Mouse (Mus musculus): ENCODE results near the gene Pcgf5.
A peak's percentile ranks its signal among the peaks of the same experiment; 100 is the strongest.

Pcgf5 gene

DNA sequence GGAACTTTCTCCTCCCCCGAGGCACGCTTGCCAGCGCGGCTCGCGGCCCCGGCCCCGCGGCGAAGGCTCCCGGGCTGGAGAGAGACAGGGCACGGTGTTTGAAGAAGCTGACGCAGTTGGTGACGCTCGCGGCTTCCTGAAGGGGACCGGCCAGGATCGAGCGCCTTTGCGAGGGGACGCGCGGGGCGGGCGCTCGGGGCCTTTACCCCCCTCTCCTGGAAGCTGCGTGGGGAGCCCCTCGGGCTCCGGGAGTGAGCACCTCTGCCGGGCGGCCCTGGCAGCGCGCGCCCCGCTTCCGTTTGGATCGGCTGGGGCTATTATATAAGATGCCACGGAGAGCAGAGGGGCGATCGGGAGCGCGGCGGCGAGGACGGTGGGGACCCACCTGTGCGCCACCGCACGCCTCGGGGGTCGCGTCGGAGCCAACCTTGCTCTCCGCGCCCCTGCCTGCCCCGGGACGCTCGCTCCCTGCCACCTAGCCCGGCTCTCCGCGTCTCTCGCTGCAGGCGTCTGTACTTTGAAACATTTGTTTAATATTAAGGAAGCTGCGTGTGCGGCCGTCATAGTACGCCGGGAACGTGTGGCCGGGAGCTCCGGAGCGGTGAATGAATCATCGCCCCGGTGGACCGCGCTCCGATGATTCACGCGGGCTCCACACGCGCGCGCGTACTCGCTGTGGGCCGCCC, 835 bp downstream of the Pcgf5 start:
- no peak for TF ChIP-seq CTCF (conservative IDR thresholded peaks at IDR 0.05; ENCODE audit: low read length)
- no peak for TF ChIP-seq POU5F1 (IDR thresholded peaks at IDR 0.05; ENCODE audit: borderline replicate concordance, low read length)
- TF ChIP-seq NANOG (IDR thresholded peaks at IDR 0.05; ENCODE audit: borderline replicate concordance, low read length): no peak
- peaks cover 13% of the 10 kb centered on the region for H3K4me1 ChIP-seq (replicated peaks; ENCODE audit: low read depth, low read length)

DNA sequence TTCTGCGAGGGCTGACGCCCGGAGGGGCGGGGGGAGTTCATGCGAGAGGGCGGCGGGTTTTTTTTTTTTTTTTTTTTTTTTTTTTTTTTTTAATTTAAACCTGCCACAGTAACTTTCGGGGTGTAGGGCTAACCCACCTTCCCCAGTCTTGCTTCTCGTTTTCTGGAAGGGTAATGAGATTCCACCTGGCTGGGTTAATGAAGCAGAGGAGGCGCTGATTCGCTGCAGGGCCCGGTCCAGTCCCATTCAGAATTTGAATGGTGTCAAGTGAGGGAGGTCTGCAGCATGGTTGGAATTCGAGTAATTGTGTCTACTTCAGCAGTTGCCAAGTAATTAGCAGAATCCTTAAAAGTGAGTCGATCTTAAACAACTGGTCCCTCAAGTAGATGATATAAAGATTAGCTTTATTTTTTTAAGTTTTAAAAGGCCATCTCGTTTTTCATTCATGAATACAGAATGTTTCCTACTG, 1.4 kb downstream of the Pcgf5 start:
- Histone ChIP-seq H3K4me3 (replicated peaks; ENCODE audit: low read length) (peak overlapping the region; percentile 85), H3K4me1 (replicated peaks; ENCODE audit: low read depth, low read length) (peaks cover 13% of the 10 kb centered on the region), H3K9me3 (ENCODE audit: low read length) (no peaks in the 10 kb centered on the region), H3K27me3 (ENCODE audit: insufficient read depth, low read length) (peaks cover 80% of the 10 kb centered on the region), H3K36me3 (ENCODE audit: insufficient read depth, low read length) (no peaks in the 10 kb centered on the region)
- no peak for TF ChIP-seq POU5F1 (IDR thresholded peaks at IDR 0.05; ENCODE audit: borderline replicate concordance, low read length)

More for the DNA sequence above, 835 bp downstream of the Pcgf5 start:
- no peaks in the 10 kb centered on the region for H3K9me3 ChIP-seq (ENCODE audit: low read length)
- peaks cover 82% of the 10 kb centered on the region for H3K27me3 ChIP-seq (ENCODE audit: insufficient read depth, low read length)
- H3K4me3 ChIP-seq (replicated peaks; ENCODE audit: low read length): peak overlapping the region; percentile 85
- no peaks in the 10 kb centered on the region for H3K36me3 ChIP-seq (ENCODE audit: insufficient read depth, low read length)

DNA sequence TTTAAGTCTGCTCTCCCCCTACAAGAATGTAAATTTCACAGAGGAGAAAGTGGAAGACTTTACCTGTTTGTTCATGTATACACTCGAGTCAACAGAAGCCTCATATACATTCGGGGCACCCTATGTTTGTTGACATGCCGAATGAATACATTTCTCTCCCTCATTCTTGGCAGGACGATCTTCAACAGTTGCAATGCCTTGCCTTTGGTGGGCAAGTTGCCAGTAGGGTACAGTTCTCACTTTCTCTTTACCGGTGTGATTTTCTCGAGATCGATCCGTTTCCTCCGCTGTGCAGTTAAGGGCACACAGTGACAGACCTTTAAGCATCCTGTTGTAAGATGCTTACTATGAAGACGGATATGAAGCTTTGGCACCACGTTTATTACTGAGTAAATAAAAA, 2.1 kb downstream of the Pcgf5 start:
- Histone ChIP-seq H3K4me3 (replicated peaks; ENCODE audit: low read length) (no peak overlapping the region), H3K4me1 (replicated peaks; ENCODE audit: low read depth, low read length) (peaks cover 13% of the 10 kb centered on the region), H3K27me3 (ENCODE audit: insufficient read depth, low read length) (peaks cover 75% of the 10 kb centered on the region), H3K9me3 (ENCODE audit: low read length) (no peaks in the 10 kb centered on the region), H3K36me3 (ENCODE audit: insufficient read depth, low read length) (no peaks in the 10 kb centered on the region)
- TF ChIP-seq CTCF (conservative IDR thresholded peaks at IDR 0.05; ENCODE audit: low read length): no peak
- TF ChIP-seq NANOG (IDR thresholded peaks at IDR 0.05; ENCODE audit: borderline replicate concordance, low read length): no peak
- no peak for TF ChIP-seq POU5F1 (IDR thresholded peaks at IDR 0.05; ENCODE audit: borderline replicate concordance, low read length)

DNA sequence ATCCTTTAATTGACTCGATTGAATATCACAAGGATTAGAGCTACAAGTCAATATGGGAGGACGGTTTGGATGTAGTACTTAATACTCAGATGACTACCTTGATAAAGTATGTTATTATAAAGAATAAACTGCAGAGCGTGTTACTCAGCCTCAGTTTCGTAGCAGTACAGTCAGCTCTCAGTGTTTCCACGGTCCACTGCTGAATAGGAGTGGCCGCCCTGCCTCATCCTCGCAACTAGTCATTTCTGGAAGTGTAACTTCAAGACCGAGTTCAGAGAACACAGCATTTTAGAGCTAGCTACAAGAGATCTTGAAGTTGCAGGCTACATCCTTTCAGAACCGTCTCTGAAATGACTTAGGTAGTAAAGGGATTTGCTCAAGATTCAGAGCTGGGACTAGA, 2.8 kb downstream of the Pcgf5 start:
- peaks cover 68% of the 10 kb centered on the region for H3K27me3 ChIP-seq (ENCODE audit: insufficient read depth, low read length)
- H3K9me3 ChIP-seq (ENCODE audit: low read length): no peaks in the 10 kb centered on the region
- H3K4me3 ChIP-seq (replicated peaks; ENCODE audit: low read length): no peak overlapping the region
- no peaks in the 10 kb centered on the region for H3K36me3 ChIP-seq (ENCODE audit: insufficient read depth, low read length)
- no peak for TF ChIP-seq POU5F1 (IDR thresholded peaks at IDR 0.05; ENCODE audit: borderline replicate concordance, low read length)
- no peak for TF ChIP-seq CTCF (conservative IDR thresholded peaks at IDR 0.05; ENCODE audit: low read length)
- TF ChIP-seq NANOG (IDR thresholded peaks at IDR 0.05; ENCODE audit: borderline replicate concordance, low read length): no peak
- peaks cover 13% of the 10 kb centered on the region for H3K4me1 ChIP-seq (replicated peaks; ENCODE audit: low read depth, low read length)

DNA sequence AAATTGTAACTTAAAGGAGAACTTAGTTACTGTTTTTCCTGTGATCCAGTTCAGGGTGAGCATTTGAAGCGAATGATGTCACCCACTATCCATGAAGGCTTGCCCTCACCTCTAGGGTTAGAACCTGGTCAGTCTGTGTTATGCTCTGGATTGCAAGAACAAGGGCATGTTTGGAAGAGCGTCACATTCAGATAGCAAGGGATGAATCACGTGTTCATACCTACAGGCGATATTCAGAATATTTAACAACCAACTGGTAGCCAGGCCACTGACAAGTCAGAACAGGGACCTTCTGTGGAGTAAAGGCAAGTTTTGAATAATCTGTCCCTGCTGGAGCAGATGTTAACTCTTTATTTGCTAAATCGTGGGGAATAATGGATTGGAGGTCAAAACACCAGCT, 14.4 kb downstream of the Pcgf5 start:
- Histone ChIP-seq H3K9me3 (ENCODE audit: low read length) (no peaks in the 10 kb centered on the region), H3K4me1 (replicated peaks; ENCODE audit: low read depth, low read length) (no peaks in the 10 kb centered on the region), H3K27me3 (ENCODE audit: insufficient read depth, low read length) (no peaks in the 10 kb centered on the region), H3K4me3 (replicated peaks; ENCODE audit: low read length) (no peak overlapping the region), H3K36me3 (ENCODE audit: insufficient read depth, low read length) (no peaks in the 10 kb centered on the region)
- no peak for TF ChIP-seq POU5F1 (IDR thresholded peaks at IDR 0.05; ENCODE audit: borderline replicate concordance, low read length)
- no peak for TF ChIP-seq CTCF (conservative IDR thresholded peaks at IDR 0.05; ENCODE audit: low read length)
- no peak for TF ChIP-seq NANOG (IDR thresholded peaks at IDR 0.05; ENCODE audit: borderline replicate concordance, low read length)

DNA sequence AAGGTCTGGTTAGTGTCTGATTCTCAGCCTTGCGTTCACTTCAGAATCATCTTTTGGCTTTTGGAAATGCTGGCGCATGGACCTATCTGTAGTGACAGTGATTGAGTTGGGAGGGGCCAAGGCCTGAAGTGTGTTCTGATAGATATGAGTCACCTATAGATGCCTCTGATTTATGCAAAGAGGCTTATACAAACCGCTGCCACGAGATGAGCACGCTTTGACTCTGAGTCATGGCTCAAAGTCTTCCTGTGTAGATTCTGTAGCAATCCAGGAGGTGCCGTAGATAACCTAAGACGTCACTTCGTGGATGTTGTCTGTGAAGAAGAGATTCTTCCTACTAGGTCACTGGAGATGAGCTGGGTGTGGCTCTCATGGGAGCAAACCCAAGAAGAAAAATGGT, 16.6 kb downstream of the Pcgf5 start:
- Histone ChIP-seq H3K27me3 (ENCODE audit: insufficient read depth, low read length) (no peaks in the 10 kb centered on the region), H3K9me3 (ENCODE audit: low read length) (no peaks in the 10 kb centered on the region), H3K36me3 (ENCODE audit: insufficient read depth, low read length) (no peaks in the 10 kb centered on the region), H3K4me1 (replicated peaks; ENCODE audit: low read depth, low read length) (peaks cover 7% of the 10 kb centered on the region), H3K4me3 (replicated peaks; ENCODE audit: low read length) (no peak overlapping the region)
- TF ChIP-seq CTCF (conservative IDR thresholded peaks at IDR 0.05; ENCODE audit: low read length) (no peak), NANOG (IDR thresholded peaks at IDR 0.05; ENCODE audit: borderline replicate concordance, low read length) (no peak), POU5F1 (IDR thresholded peaks at IDR 0.05; ENCODE audit: borderline replicate concordance, low read length) (no peak)

DNA sequence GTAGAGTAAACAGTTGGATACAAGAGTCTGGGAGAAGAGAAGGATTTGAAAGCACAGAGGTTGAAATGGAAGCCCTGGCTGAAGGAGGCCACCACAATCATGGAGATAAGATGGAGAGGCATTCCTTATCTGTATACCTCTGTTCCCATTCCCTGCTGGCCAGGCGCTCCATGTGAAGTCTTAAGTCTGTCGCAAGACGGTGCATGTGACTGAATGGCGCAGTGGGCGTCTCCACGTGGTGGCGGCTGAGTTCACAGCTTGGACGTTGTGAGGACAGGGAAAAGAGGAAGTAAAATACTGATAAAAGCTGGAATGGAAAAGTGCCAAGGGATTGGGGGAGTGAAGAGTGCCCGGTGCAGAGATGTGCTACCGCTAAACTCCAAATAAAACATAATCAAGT, 23.4 kb downstream of the Pcgf5 start:
- no peaks in the 10 kb centered on the region for H3K9me3 ChIP-seq (ENCODE audit: low read length)
- TF ChIP-seq POU5F1 (IDR thresholded peaks at IDR 0.05; ENCODE audit: borderline replicate concordance, low read length) (no peak), CTCF (conservative IDR thresholded peaks at IDR 0.05; ENCODE audit: low read length) (no peak), NANOG (IDR thresholded peaks at IDR 0.05; ENCODE audit: borderline replicate concordance, low read length) (no peak)
- H3K36me3 ChIP-seq (ENCODE audit: insufficient read depth, low read length): no peaks in the 10 kb centered on the region

DNA sequence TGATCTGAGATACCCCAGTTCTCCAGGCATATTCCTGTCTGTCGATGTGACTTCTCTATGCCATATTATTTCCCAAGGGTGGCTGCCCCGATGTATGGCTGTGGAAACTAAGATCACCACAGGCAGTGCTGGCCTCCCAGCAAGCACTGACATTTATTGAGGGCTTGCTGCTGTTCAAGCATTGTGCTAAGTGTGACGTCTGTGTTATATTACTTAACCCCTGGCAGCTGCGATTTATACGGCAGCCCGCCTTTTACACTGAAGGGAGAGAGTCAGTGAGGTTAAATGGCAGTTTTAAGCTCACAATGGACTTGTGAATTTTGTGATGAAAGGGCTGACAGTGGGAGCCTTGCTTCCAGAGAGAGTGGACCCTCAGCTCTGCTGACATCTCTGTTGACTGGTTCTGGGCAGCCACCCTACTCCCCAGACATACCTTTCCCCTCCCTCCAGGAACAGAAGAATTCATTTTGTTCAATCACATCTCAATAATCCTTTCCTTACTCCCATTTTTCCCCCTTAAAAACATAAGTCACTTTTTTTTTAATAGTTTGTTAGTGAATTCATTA, 25.0 kb downstream of the Pcgf5 start:
- Histone ChIP-seq H3K9me3 (ENCODE audit: low read length) (no peaks in the 10 kb centered on the region), H3K4me1 (replicated peaks; ENCODE audit: low read depth, low read length) (peaks cover 7% of the 10 kb centered on the region), H3K27me3 (ENCODE audit: insufficient read depth, low read length) (peaks cover 4% of the 10 kb centered on the region), H3K36me3 (ENCODE audit: insufficient read depth, low read length) (no peaks in the 10 kb centered on the region), H3K4me3 (replicated peaks; ENCODE audit: low read length) (no peak overlapping the region)
- TF ChIP-seq CTCF (conservative IDR thresholded peaks at IDR 0.05; ENCODE audit: low read length): no peak
- TF ChIP-seq NANOG (IDR thresholded peaks at IDR 0.05; ENCODE audit: borderline replicate concordance, low read length): no peak
- TF ChIP-seq POU5F1 (IDR thresholded peaks at IDR 0.05; ENCODE audit: borderline replicate concordance, low read length): no peak

More for the DNA sequence above, 23.4 kb downstream of the Pcgf5 start:
- Histone ChIP-seq H3K4me1 (replicated peaks; ENCODE audit: low read depth, low read length) (peaks cover 7% of the 10 kb centered on the region), H3K27me3 (ENCODE audit: insufficient read depth, low read length) (peaks cover 4% of the 10 kb centered on the region), H3K4me3 (replicated peaks; ENCODE audit: low read length) (no peak overlapping the region)

Measured in E14TG2a.4 (cell line).